Mouse (Mus musculus): ENCODE measurements around the gene Cdh23. TPM values are rescaled to one million over a fixed set of nuclear protein-coding genes. Genes with fewer than 3 reads are reported as not detected.

Gene Cdh23
- polyA plus RNA-seq, 1 experiment from 2014 or later = 0.57 TPM

DNA sequence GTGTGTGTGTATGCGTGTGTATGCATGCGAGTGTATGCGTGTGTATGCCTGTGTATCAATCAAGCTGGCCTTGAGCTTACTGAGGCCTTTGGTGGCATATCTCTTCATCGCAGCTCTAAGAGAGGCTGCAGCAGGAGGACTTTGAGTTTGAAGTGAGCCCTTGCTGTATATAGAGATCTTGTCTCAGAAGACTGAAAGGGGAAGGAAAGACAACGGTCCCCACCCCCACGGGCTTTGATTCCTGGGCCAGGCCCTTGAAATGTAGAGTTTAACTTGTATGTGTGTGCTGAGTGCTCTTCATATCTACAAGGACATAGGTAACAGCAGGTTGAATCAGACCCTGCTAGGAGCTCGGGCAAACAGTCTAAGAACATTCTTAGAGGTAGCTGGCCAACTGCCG is 407.1 kb downstream of the Cdh23 start:
- H3K4me1 ChIP-seq (ENCODE audit: control insufficient read depth, insufficient read depth, low read length) = peaks cover 32% of the 10 kb centered on the region
- H3K4me2 ChIP-seq (replicated peaks; ENCODE audit: low read depth, low read length) = no peak overlapping the region
- 86% methylated on average over 8 of the region's 8 CpGs for WGBS
- no peaks in the 10 kb centered on the region for H3K27me3 ChIP-seq (ENCODE audit: control insufficient read depth, insufficient read depth, low read length)
- no peak overlapping the region for H3K27ac ChIP-seq (ENCODE audit: low read depth, low read length)
- no peak overlapping the region for H3K4me3 ChIP-seq (ENCODE audit: low read length)
- peaks cover 20% of the 10 kb centered on the region for H3K36me3 ChIP-seq (ENCODE audit: control insufficient read depth, insufficient read depth, low read length)
- ATAC-seq (ENCODE audit: low FRiP score, low TSS enrichment) = no peak
- H3K9me3 ChIP-seq (ENCODE audit: control insufficient read depth, low read length) = no peaks in the 10 kb centered on the region
- no peak overlapping the region for H3K9ac ChIP-seq (ENCODE audit: low read depth, low read length)

GRCm38 (mm10) chr10:60287726-60288125 is 408.6 kb downstream of the Cdh23 start:
- H3K4me1 ChIP-seq (ENCODE audit: control insufficient read depth, insufficient read depth, low read length) = peaks cover 34% of the 10 kb centered on the region
- H3K4me3 ChIP-seq (ENCODE audit: low read length) = no peak overlapping the region
- peaks cover 6% of the 10 kb centered on the region; the same call in 1 of the 2 replicates for H3K36me3 ChIP-seq (ENCODE audit: control insufficient read depth, insufficient read depth, low read length)
- no peak overlapping the region for H3K27ac ChIP-seq (ENCODE audit: low read depth, low read length)
- WGBS = 65% methylated on average over 2 of the region's 2 CpGs
- H3K4me2 ChIP-seq (replicated peaks; ENCODE audit: low read depth, low read length) = no peak overlapping the region
- H3K9ac ChIP-seq (ENCODE audit: low read depth, low read length) = no peak overlapping the region
- H3K9me3 ChIP-seq (ENCODE audit: control insufficient read depth, low read length) = no peaks in the 10 kb centered on the region
- ATAC-seq (ENCODE audit: low FRiP score, low TSS enrichment) = no peak
- no peaks in the 10 kb centered on the region for H3K27me3 ChIP-seq (ENCODE audit: control insufficient read depth, insufficient read depth, low read length)

GRCm38 (mm10) chr10:60287161-60287560 is 409.1 kb downstream of the Cdh23 start:
- Histone ChIP-seq H3K4me3 (ENCODE audit: low read length) (no peak overlapping the region), H3K4me1 (ENCODE audit: control insufficient read depth, insufficient read depth, low read length) (peaks cover 34% of the 10 kb centered on the region), H3K9ac (ENCODE audit: low read depth, low read length) (no peak overlapping the region), H3K27ac (ENCODE audit: low read depth, low read length) (no peak overlapping the region), H3K4me2 (replicated peaks; ENCODE audit: low read depth, low read length) (no peak overlapping the region), H3K9me3 (ENCODE audit: control insufficient read depth, low read length) (no peaks in the 10 kb centered on the region), H3K27me3 (ENCODE audit: control insufficient read depth, insufficient read depth, low read length) (no peaks in the 10 kb centered on the region), H3K36me3 (ENCODE audit: control insufficient read depth, insufficient read depth, low read length) (peaks cover 3% of the 10 kb centered on the region; the same call in 1 of the 2 replicates)
- WGBS = 72% methylated on average over 4 of the region's 4 CpGs
- no peak for ATAC-seq (ENCODE audit: low FRiP score, low TSS enrichment)

DNA sequence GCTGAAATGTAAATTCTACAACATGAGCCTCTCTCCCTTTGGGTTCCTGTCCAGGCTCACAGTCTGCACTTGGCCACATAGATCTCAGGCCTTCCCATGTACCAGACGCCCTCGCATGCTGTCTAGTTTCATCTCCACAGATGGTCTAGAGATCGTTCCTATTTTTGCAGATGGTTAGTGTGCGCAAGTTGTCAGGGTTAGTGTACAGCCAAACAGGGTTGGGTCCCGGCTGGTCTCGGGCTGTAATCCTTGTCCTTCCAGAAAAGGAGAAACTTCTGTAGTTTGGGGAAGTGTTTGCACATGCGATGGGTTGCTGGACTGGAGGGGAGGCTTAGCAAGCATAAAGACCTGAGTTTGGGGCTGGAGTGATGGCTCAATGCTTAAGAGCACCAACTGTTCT is 409.7 kb downstream of the Cdh23 start:
- H3K9me3 ChIP-seq (ENCODE audit: control insufficient read depth, low read length) = no peaks in the 10 kb centered on the region
- H3K4me3 ChIP-seq (ENCODE audit: low read length) = no peak overlapping the region
- no peak for ATAC-seq (ENCODE audit: low FRiP score, low TSS enrichment)
- H3K27ac ChIP-seq (ENCODE audit: low read depth, low read length) = no peak overlapping the region
- WGBS = 94% methylated on average over 7 of the region's 7 CpGs
- H3K9ac ChIP-seq (ENCODE audit: low read depth, low read length) = no peak overlapping the region
- H3K4me2 ChIP-seq (replicated peaks; ENCODE audit: low read depth, low read length) = no peak overlapping the region
- peaks cover 34% of the 10 kb centered on the region for H3K4me1 ChIP-seq (ENCODE audit: control insufficient read depth, insufficient read depth, low read length)
- H3K36me3 ChIP-seq (ENCODE audit: control insufficient read depth, insufficient read depth, low read length) = 0 out of 2 replicates have a peak, but pooled peaks cover 3% of the 10 kb centered on the region
- no peaks in the 10 kb centered on the region for H3K27me3 ChIP-seq (ENCODE audit: control insufficient read depth, insufficient read depth, low read length)

- Histone ChIP-seq H3K4me3 (ENCODE audit: low read length) (no peak overlapping the region), H3K9ac (ENCODE audit: low read depth, low read length) (no peak overlapping the region), H3K27ac (ENCODE audit: low read depth, low read length) (no peak overlapping the region), H3K27me3 (ENCODE audit: control insufficient read depth, insufficient read depth, low read length) (no peaks in the 10 kb centered on the region), H3K9me3 (ENCODE audit: control insufficient read depth, low read length) (no peaks in the 10 kb centered on the region), H3K4me1 (ENCODE audit: control insufficient read depth, insufficient read depth, low read length) (peaks cover 31% of the 10 kb centered on the region), H3K4me2 (replicated peaks; ENCODE audit: low read depth, low read length) (peak overlapping the region; percentile 6; the same call in 1 of the 2 replicates), H3K36me3 (ENCODE audit: control insufficient read depth, insufficient read depth, low read length) (0 out of 2 replicates have a peak, but pooled peaks cover 3% of the 10 kb centered on the region)
- 0 out of 2 replicates have a peak, but pooled peaks have one; percentile 30 for ATAC-seq (ENCODE audit: low FRiP score, low TSS enrichment)
- WGBS = 59% methylated on average over 14 of the region's 14 CpGs
These were observed 410.5 kb downstream of the Cdh23 start for GRCm38 (mm10) chr10:60285676-60286372.

DNA sequence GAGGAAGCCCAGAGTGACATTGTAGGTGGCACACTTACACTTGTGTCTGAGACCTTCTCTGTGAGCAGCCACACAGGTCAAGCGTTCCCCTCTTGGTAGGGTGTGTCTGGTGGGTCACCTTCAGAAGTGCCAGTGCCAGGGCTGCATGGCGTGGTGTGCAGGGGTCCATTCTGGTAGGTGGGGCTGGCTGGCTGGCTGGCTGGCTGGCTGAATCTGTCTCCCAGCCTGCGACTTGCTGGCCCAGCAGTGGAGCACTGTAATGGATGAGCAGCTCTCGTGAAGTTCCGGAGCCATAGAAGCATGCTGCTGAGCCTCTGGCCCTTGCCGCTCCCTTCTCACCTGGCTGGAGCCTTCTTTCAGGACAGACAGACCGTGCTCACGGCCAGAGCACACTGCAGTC is 411.1 kb downstream of the Cdh23 start:
- H3K4me2 ChIP-seq (replicated peaks; ENCODE audit: low read depth, low read length) = no peak overlapping the region; the same call in 1 of the 2 replicates

GRCm38 (mm10) chr10:60284676-60285111 is 411.6 kb downstream of the Cdh23 start:
- WGBS = 29% methylated on average over 8 of the region's 8 CpGs
- ATAC-seq (ENCODE audit: low FRiP score, low TSS enrichment) = peak; percentile 6; the same call in 1 of the 2 replicates

More for the DNA sequence above, 411.1 kb downstream of the Cdh23 start:
- 0 out of 2 replicates have a peak overlapping the region, but pooled peaks have one; percentile 4 for H3K27ac ChIP-seq (ENCODE audit: low read depth, low read length)
- ATAC-seq (ENCODE audit: low FRiP score, low TSS enrichment) = peak; percentile 25; the same call in 1 of the 2 replicates
- no peak overlapping the region for H3K4me3 ChIP-seq (ENCODE audit: low read length)
- H3K27me3 ChIP-seq (ENCODE audit: control insufficient read depth, insufficient read depth, low read length) = no peaks in the 10 kb centered on the region
- WGBS = 65% methylated on average over 8 of the region's 8 CpGs
- peaks cover 25% of the 10 kb centered on the region for H3K4me1 ChIP-seq (ENCODE audit: control insufficient read depth, insufficient read depth, low read length)
- H3K9me3 ChIP-seq (ENCODE audit: control insufficient read depth, low read length) = no peaks in the 10 kb centered on the region
- H3K9ac ChIP-seq (ENCODE audit: low read depth, low read length) = no peak overlapping the region
- 0 out of 2 replicates have a peak, but pooled peaks cover 3% of the 10 kb centered on the region for H3K36me3 ChIP-seq (ENCODE audit: control insufficient read depth, insufficient read depth, low read length)

GRCm38 (mm10) chr10:60284248-60284647 is 412.0 kb downstream of the Cdh23 start:
- Histone ChIP-seq H3K4me2 (replicated peaks; ENCODE audit: low read depth, low read length) (no peak overlapping the region), H3K9me3 (ENCODE audit: control insufficient read depth, low read length) (no peaks in the 10 kb centered on the region), H3K9ac (ENCODE audit: low read depth, low read length) (no peak overlapping the region; the same call in 1 of the 2 replicates), H3K4me3 (ENCODE audit: low read length) (no peak overlapping the region), H3K27ac (ENCODE audit: low read depth, low read length) (no peak overlapping the region), H3K27me3 (ENCODE audit: control insufficient read depth, insufficient read depth, low read length) (no peaks in the 10 kb centered on the region), H3K36me3 (ENCODE audit: control insufficient read depth, insufficient read depth, low read length) (0 out of 2 replicates have a peak, but pooled peaks cover 3% of the 10 kb centered on the region), H3K4me1 (ENCODE audit: control insufficient read depth, insufficient read depth, low read length) (peaks cover 21% of the 10 kb centered on the region)
- ATAC-seq (ENCODE audit: low FRiP score, low TSS enrichment) = no peak
- 78% methylated on average over 6 of the region's 6 CpGs for WGBS

More at GRCm38 (mm10) chr10:60284676-60285111, 411.6 kb downstream of the Cdh23 start:
- Histone ChIP-seq H3K27ac (ENCODE audit: low read depth, low read length) (no peak overlapping the region), H3K27me3 (ENCODE audit: control insufficient read depth, insufficient read depth, low read length) (no peaks in the 10 kb centered on the region), H3K4me1 (ENCODE audit: control insufficient read depth, insufficient read depth, low read length) (peaks cover 23% of the 10 kb centered on the region), H3K4me3 (ENCODE audit: low read length) (no peak overlapping the region), H3K36me3 (ENCODE audit: control insufficient read depth, insufficient read depth, low read length) (0 out of 2 replicates have a peak, but pooled peaks cover 3% of the 10 kb centered on the region), H3K9ac (ENCODE audit: low read depth, low read length) (no peak overlapping the region; the same call in 1 of the 2 replicates), H3K4me2 (replicated peaks; ENCODE audit: low read depth, low read length) (no peak overlapping the region), H3K9me3 (ENCODE audit: control insufficient read depth, low read length) (no peaks in the 10 kb centered on the region)
